Comparison of ENCODE assay signal across 19 mouse cellular contexts in genomic region chr9:113346531-113346930, GRCm38 (mm10).
DNase-seq lines count a peak whose midpoint lies in the region; ATAC-seq and TF ChIP-seq lines count a peak whose summit lies in the region.
"Had no signal": no experiment of that assay in that cellular context is flagged by ENCODE, and none has a peak within 500 bp of the region (broad histone marks: within the 10 kb centered on the region; RNA-seq: fewer than 3 reads in every experiment).

No protein-coding gene starts in this region.

- H3K9ac ChIP-seq in intestine, embryonic 14.5 days (ENCODE audit: low read length) = no peak overlapping the region
- H3K9ac ChIP-seq in intestine, embryonic 16.5 days (ENCODE audit: low read depth, low read length) = no peak overlapping the region
- no peak overlapping the region for H3K9ac ChIP-seq in hindbrain, embryonic 12.5 days
- H3K9ac ChIP-seq in midbrain, postnatal 0 days (replicated peaks; ENCODE audit: low read length, poor library complexity, severe bottlenecking) = no peak overlapping the region
- H3K9ac ChIP-seq: heart, embryonic 13.5 days; hindbrain, embryonic 15.5 days; limb, embryonic 15.5 days; midbrain, embryonic 13.5 days; neural tube, embryonic 15.5 days had no signal

- intact Hi-C loops in left cerebral cortex, postnatal 25 days (cut with DNase I) = loop anchor here (5.0 to 10.0 kb wide), 2 partner anchors 86 to 322 kb away; no protein-coding TSS in a partner anchor

- ATAC-seq in intestine, embryonic 14.5 days (replicated peaks; ENCODE audit: low FRiP score, low TSS enrichment, low read depth) = no peak
- no peak for ATAC-seq in intestine, embryonic 16.5 days
- no peak for ATAC-seq in hindbrain, embryonic 12.5 days (ENCODE audit: low FRiP score)
- no peak for ATAC-seq in erythroblast, adult 5-6 weeks (replicated peaks; ENCODE audit: low FRiP score, poor library complexity, severe bottlenecking)
- ATAC-seq in midbrain, postnatal 0 days (ENCODE audit: low FRiP score) = no peak
- ATAC-seq: lung, postnatal 0 days; midbrain, embryonic 13.5 days had no signal

- H3K4me1 ChIP-seq in intestine, embryonic 14.5 days (replicated peaks; ENCODE audit: control insufficient read depth, insufficient read depth, low read length) = no peaks in the 10 kb centered on the region
- no peaks in the 10 kb centered on the region for H3K4me1 ChIP-seq in intestine, embryonic 16.5 days (ENCODE audit: control insufficient read depth, insufficient read depth, low read length)
- H3K4me1 ChIP-seq in hindbrain, embryonic 12.5 days = peaks cover 4% of the 10 kb centered on the region; the same call in 1 of the 2 replicates
- H3K4me1 ChIP-seq in midbrain, postnatal 0 days (ENCODE audit: insufficient read depth, low read length) = no peaks in the 10 kb centered on the region; the same call in 1 of the 2 replicates
- H3K4me1 ChIP-seq: midbrain, embryonic 13.5 days had no signal

- no peaks in the 10 kb centered on the region for H3K9me3 ChIP-seq in intestine, embryonic 14.5 days (ENCODE audit: control insufficient read depth, low read length)
- H3K9me3 ChIP-seq in intestine, embryonic 16.5 days (ENCODE audit: control insufficient read depth, low read length) = no peaks in the 10 kb centered on the region
- no peaks in the 10 kb centered on the region for H3K9me3 ChIP-seq in hindbrain, embryonic 12.5 days (replicated peaks)
- no peaks in the 10 kb centered on the region for H3K9me3 ChIP-seq in midbrain, postnatal 0 days (ENCODE audit: low read length)
- H3K9me3 ChIP-seq: heart, embryonic 13.5 days; hindbrain, embryonic 15.5 days; limb, embryonic 15.5 days; midbrain, embryonic 13.5 days; neural tube, embryonic 15.5 days had no signal

- no peaks in the 10 kb centered on the region for H3K27me3 ChIP-seq in intestine, embryonic 14.5 days (replicated peaks; ENCODE audit: control insufficient read depth, insufficient read depth, low read length)
- no peaks in the 10 kb centered on the region for H3K27me3 ChIP-seq in intestine, embryonic 16.5 days (replicated peaks; ENCODE audit: control insufficient read depth, insufficient read depth, low read length)
- no peaks in the 10 kb centered on the region for H3K27me3 ChIP-seq in hindbrain, embryonic 12.5 days
- H3K27me3 ChIP-seq in midbrain, postnatal 0 days (ENCODE audit: insufficient read depth, low read length) = no peaks in the 10 kb centered on the region
- H3K27me3 ChIP-seq: heart, embryonic 13.5 days; hindbrain, embryonic 15.5 days; limb, embryonic 15.5 days; midbrain, embryonic 13.5 days; neural tube, embryonic 15.5 days had no signal

- 75% methylated on average over 13 of the region's 13 CpGs for WGBS in intestine, embryonic 14.5 days
- 75% methylated on average over 13 of the region's 13 CpGs for WGBS in intestine, embryonic 16.5 days
- 64% methylated on average over 13 of the region's 13 CpGs for WGBS in hindbrain, embryonic 12.5 days
- 45% methylated on average over 13 of the region's 13 CpGs for WGBS in midbrain, postnatal 0 days

- H3K4me3 ChIP-seq in intestine, embryonic 14.5 days (ENCODE audit: low read depth, low read length) = no peak overlapping the region
- H3K4me3 ChIP-seq in intestine, embryonic 16.5 days (ENCODE audit: low read length) = no peak overlapping the region
- no peak overlapping the region for H3K4me3 ChIP-seq in hindbrain, embryonic 12.5 days
- H3K4me3 ChIP-seq in midbrain, postnatal 0 days (ENCODE audit: low read depth, low read length) = no peak overlapping the region
- H3K4me3 ChIP-seq: heart, embryonic 13.5 days; hindbrain, embryonic 15.5 days; limb, embryonic 15.5 days; midbrain, embryonic 13.5 days; neural tube, embryonic 15.5 days had no signal

- TF ChIP-seq CTCF in midbrain, postnatal 0 days (IDR thresholded peaks at IDR 0.05) = no peak

- H3K4me2 ChIP-seq in intestine, embryonic 14.5 days (ENCODE audit: low read length) = no peak overlapping the region
- H3K4me2 ChIP-seq in intestine, embryonic 16.5 days (ENCODE audit: low read depth, low read length) = no peak overlapping the region
- H3K4me2 ChIP-seq in hindbrain, embryonic 12.5 days (replicated peaks) = no peak overlapping the region
- no peak overlapping the region for H3K4me2 ChIP-seq in midbrain, postnatal 0 days (ENCODE audit: low read depth, low read length, poor library complexity, severe bottlenecking)
- H3K4me2 ChIP-seq: heart, embryonic 13.5 days; hindbrain, embryonic 15.5 days; limb, embryonic 15.5 days; midbrain, embryonic 13.5 days; neural tube, embryonic 15.5 days had no signal

- peak; percentile 34 for DNase-seq in intestine, embryonic 14.5 days (ENCODE audit: low spot score)
- DNase-seq in brain, adult 2 months (ENCODE audit: low read depth, low spot score) = peak; percentile 80
- peak; percentile 28 to 38 for DNase-seq in frontal cortex, postnatal 10 days (ENCODE audit: low spot score in 2 of 2)
- DNase-seq in left cerebral cortex, postnatal 25 days (ENCODE audit: low spot score in 2 of 2) = peak; percentile 55 to 86
- no peak for DNase-seq in midbrain, postnatal 0 days (ENCODE audit: low spot score)
- DNase-seq: adrenal gland, postnatal 36 days; embryo, embryonic 11 days; gastrocnemius, postnatal 36 days; kidney, postnatal 14 days; spleen, adult 18-20 months had no signal

- H3K27ac ChIP-seq in intestine, embryonic 14.5 days (ENCODE audit: low read depth) = no peak overlapping the region
- no peak overlapping the region for H3K27ac ChIP-seq in intestine, embryonic 16.5 days (ENCODE audit: low read length)
- no peak overlapping the region for H3K27ac ChIP-seq in hindbrain, embryonic 12.5 days
- H3K27ac ChIP-seq in midbrain, postnatal 0 days (ENCODE audit: low read depth, low read length) = no peak overlapping the region
- H3K27ac ChIP-seq: heart, embryonic 13.5 days; hindbrain, embryonic 15.5 days; limb, embryonic 15.5 days; midbrain, embryonic 13.5 days; neural tube, embryonic 15.5 days had no signal

- no peaks in the 10 kb centered on the region for H3K36me3 ChIP-seq in intestine, embryonic 14.5 days (ENCODE audit: control insufficient read depth, insufficient read depth, low read length)
- no peaks in the 10 kb centered on the region for H3K36me3 ChIP-seq in intestine, embryonic 16.5 days (ENCODE audit: control insufficient read depth, insufficient read depth, low read length)
- H3K36me3 ChIP-seq in hindbrain, embryonic 12.5 days = no peaks in the 10 kb centered on the region
- H3K36me3 ChIP-seq in midbrain, postnatal 0 days (ENCODE audit: insufficient read depth, low read length) = no peaks in the 10 kb centered on the region
- H3K36me3 ChIP-seq: heart, embryonic 13.5 days; hindbrain, embryonic 15.5 days; limb, embryonic 15.5 days; midbrain, embryonic 13.5 days; neural tube, embryonic 15.5 days had no signal
